Mouse (Mus musculus): ENCODE measurements at regions not wholly inside any gene's neighbourhood (a gene's known extent, or its start where the extent isn't known, plus 50 kb on each side); places are given as distances from the start of the nearest gene placed in this dataset.

DNA sequence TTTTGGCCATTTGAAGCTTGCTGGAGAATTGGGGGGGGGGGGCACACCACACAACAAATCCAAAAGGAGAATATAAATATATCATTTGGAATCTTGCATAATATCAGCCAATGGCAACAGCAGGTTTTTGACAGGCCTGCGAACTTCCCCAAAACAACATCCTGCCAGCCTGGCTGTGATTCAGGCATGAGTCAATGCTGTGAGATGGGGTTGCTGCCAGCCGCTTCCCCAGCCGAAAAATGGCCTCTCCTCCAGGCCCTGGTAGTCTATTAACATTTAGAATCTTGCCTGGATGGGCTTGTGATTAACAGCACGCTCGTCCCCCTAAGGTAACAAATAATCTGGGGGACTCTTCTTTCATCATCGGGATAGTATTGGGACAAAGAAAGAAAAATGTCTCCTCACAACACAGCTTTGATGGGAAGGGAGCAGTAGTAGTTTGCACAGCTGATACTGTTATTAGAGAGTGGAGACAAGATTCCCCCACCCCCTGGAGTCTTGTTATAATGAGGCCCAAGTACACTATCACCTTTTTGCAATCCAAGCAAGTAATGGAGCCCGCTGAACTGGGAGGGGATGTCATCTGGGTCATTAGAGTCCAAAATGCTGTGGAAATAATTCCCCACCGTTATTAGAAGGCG, 188.2 kb upstream of the Cnr1 start:
- TF ChIP-seq CTCF (IDR thresholded peaks at IDR 0.05; ENCODE audit: insufficient read depth, low read length): no peak
- no peak for TF ChIP-seq POLR2A (IDR thresholded peaks at IDR 0.05; ENCODE audit: borderline replicate concordance, extremely low read depth, low read depth, low read length)
